Mouse (Mus musculus) right cerebral cortex, postnatal 10 days (tissue): ENCODE measurements around the gene Dck.

ENCODE experiments used
- DNase-seq, 2 experiments: peaks; one replicate each; pipeline ENCODE4 v3.0.0; 2021; ENCODE audit warnings: low spot score in 2 of 2

The Dck gene

DNA sequence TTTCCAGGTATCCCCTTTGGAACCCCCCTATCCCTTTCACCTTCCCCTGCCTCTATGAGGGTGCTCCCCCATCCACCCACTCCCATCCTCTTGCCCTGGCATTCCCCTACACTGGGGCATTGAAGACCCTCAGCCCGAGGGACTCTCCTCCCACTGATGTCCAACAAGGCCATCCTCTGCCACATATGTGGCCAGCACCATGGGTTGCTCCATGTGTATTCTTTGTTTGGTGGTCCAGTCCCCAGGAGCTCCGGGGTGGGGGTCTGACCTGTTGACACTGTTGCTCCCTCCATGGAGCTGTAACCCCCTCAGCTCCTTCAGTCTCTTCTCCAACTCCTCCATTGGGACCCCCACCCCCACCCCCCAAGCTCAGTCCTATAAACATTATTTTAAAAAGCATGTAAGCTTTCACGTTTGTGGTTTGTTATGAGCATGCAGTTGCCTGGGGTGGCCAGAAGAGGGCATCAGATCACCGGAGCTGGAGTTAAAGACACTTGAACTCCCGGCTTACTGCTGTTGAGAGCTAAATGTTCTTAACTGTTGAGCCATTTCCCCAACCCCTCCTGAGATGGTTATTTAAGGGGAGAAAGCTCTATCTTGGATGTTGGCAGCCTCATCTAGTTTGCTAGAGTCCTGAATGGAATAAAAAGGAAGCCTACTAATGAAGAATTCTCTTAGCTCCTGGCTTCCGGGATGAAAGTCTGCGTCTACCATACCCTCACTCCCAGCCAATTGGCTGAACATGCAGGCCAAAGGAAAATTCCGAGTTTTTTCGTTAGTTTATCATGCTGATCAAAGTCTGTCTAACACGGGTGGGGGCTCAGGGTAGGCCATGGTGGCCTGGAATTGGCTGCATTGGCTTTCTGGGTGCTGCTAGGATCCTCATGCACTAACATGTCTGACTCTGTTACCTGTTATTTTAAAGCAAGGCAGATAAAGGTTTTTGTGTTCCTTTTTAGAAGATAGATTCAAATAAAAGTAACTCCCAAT is 26.8 kb downstream of the Dck start:
- peak; percentile 59 to 72 for DNase-seq

DNA sequence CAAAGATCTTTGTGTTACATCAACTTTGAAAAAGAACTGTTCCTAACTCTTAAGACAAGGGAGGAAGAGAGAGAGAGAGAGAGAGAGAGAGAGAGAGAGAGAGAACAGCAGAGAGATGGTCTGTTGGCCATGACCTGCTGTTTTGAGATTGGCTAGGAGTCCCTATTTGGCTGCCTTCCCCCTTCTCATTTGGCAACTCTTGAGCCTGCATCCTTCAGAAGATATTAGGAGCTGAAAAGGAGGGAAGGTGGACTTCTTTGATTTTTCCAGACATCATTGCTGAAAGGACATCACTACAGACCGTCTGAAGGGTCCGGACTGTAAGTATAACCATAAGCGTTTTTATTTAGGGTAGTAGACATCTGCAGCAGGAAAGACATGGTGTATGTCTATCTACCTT is 28.9 kb downstream of the Dck start:
- no peak for DNase-seq

GRCm38 (mm10) chr5:88795910-88796584 is 31.3 kb downstream of the Dck start:
- DNase-seq = no peak

DNA sequence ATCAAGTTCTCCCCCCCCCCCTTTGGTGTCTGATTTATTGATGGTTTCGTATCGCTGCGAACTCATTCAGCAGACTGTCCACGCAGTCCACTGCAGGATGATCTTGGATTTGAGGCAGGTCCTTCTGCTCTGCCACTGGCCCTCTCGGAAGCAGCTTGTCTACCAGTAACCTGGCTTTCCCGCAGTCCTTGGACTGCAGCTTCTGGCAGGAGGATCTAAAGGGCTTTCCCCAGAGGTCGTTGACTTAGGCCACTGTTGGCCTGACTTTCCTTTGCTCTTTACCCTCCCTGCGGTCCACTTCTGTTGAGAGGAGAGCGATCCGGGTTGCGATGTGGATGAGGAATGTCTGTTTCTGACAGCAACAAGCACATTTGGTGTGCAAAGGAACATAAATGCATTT is 31.8 kb downstream of the Dck start:
- DNase-seq = no peak

GRCm38 (mm10) chr5:88797121-88797520 is 32.3 kb downstream of the Dck start:
- DNase-seq = no peak

DNA sequence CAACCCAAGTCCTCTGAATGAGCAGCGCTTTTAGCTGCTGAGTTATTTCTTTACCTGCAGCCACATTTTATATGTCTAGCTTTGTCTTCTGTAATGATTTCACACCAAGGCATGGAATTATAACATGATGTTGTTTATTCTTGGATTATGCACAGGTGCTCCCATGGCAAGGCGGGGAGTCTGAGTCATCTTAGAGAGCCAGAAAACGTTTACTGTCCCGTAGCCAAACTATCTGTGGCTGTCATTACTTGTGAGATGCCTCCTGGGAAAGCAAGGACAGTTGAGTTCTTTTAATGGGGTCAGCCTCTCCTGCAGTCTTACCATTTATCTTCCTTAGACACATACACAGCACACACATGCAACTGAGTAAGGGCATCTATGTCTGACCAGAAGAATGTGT is 40.8 kb downstream of the Dck start:
- DNase-seq = no peak

DNA sequence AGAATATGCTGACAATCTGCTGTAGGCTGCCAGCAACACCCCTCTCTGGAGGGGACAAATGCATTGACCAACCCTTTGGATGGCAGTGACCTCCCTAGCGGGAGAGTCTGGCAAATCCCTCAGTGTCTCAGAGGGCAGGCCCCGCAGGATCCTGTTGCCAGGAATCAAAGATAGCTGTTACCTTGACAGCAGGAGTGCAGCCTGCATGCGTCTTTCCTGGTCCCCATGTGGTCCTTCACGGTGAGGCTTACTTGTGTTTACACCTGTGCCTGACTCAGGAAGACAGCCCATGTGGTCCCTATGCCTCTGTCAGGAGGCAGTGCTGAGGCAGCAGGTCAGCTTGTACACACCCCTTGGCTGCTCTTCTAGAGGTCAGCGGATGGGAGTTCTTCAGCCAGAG is 41.5 kb downstream of the Dck start:
- no peak for DNase-seq

DNA sequence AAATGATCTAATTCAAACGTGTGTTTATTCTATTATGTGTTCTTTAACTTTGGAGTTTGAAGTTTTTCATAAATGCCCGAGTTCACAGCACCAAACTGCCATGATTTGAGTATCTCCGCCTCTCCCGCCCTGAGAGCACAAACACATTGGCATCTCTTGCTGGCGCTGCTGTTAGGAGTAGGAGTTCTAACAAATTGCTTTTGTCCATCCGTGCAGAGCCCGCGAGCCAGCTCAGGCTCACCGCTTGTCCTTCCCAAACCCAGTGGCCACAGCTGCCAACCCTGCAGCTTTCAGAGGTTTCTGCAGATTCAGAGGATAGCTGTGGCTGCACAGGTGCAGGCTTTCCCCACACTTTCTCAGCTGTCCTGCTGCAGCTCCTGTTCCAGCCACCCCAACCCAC is 42.5 kb downstream of the Dck start:
- peak; percentile 41 to 49 for DNase-seq

DNA sequence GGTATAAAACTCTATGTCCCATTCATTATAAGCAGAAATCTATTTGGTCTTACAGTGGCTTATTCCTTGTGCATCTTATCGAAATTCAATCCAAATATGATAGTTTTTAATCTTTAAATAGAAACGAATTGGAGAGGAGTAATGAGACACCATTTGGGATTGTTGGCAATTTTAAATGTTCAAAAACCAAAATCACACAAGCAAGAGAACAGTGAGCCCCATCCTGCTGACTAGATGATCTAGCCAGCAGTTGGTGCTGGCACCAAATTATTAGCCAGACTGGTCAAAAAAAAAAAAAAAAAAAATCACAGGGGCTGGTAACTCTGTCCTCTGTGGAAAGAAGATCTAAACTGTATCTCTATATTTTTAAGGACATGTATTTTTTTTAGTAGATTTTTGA is 48.4 kb downstream of the Dck start:
- no peak for DNase-seq

- DNase-seq = no peak
Observed at GRCm38 (mm10) chr5:88814552-88814951, 49.8 kb downstream of the Dck start.

DNA sequence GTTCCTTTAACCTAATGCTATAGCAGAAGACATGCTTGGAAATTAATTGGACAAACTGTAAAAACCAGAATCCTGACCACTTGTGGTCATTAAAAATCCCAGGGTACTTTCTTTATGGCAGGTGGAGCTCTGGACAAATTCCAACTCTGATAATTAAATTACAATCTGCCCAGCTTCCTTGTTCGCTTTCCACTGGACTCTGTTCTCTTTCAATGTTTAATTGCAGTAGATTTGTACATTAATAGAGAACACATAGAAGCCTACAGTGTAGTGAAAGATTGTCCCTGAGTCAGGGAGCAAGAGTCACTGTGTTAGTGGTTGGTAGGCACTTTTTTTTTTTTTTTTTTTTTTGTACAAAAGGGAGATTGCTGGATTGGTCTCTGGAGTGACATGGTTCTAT is 56.7 kb downstream of the Dck start:
- no peak for DNase-seq

GRCm38 (mm10) chr5:88824838-88825237 is 60.0 kb downstream of the Dck start:
- DNase-seq = no peak

DNA sequence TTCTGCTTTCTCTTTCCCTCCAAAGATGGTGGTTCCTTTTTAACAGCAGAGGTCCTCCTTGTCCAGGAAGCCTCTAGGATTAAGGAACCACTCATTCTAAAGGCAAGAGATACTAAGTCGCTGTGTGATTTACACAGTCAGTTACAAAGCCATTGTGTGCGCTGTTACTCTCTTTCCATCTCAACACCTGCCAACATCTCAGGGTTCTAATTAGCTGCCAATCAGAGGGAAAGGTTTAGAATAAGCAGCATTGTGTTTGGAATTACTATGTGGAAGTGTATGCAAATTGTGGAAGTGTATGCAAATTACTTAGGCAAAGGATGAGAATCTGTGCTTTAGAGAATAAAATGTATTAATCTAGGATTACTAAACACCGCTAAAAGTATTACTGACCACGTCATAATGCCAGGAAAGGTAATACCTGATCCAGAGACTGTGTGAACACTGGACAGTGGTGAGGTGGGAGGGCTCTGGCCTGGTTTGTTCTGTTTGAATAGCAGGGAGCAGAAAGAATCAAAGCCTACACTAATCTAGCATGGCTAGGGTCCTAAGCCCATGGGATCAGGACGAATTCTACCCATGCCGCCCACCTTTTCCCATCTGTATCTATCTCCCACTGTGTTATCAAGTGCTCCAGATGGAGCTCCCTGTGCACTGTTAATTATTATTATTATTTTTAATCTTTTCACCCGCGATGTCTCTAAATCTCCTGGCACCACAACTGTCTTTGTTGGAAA is 65.2 kb downstream of the Dck start:
- no peak for DNase-seq

- DNase-seq = no peak
Observed at GRCm38 (mm10) chr5:88830880-88831279, 66.1 kb downstream of the Dck start.

DNA sequence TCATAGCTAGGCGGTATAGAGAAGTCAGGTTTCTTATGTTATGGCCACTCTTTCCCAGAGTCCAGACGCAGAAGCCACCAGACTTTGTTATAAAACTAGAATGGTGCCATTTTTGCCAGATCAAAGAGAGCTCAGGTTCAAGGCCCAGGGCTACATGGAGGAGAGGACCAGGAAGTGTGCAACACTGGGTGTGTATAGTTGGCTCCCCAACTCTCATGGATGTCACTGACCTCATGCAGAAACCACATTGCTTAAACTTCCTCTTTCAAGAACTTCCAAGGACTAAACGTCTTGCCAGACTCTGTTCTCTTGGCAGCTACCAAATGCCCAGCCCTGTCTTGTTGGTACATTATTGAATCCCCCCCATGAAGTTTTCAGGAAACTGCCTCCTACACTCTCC is 67.1 kb downstream of the Dck start:
- no peak for DNase-seq
